Mouse (Mus musculus) cerebellum, adult 2 months (tissue): ENCODE measurements around the gene Oxa1l.

Experiments used
- CTCF ChIP-seq: fragments of 200-500 bp; IDR thresholded peaks from 2 replicates; pipeline ENCODE4 v1.5.1; 2011; ENCODE audit warnings: low read depth, mild to moderate bottlenecking, control low read depth, low read length, moderate library complexity, borderline replicate concordance; ENCODE audit not compliant: insufficient read depth
- POLR2A ChIP-seq: fragments of 200-500 bp; IDR thresholded peaks from 2 replicates; pipeline ENCODE4 v1.6.1; 2011; ENCODE audit warnings: low read length, control low read depth, borderline replicate concordance; ENCODE audit not compliant: insufficient read depth

GRCm38 (mm10) chr14:54370595-54370994 lies 10.0 kb downstream of the Oxa1l start:
- no peak for TF ChIP-seq CTCF
- no peak for TF ChIP-seq POLR2A
